Mouse (Mus musculus) heart, postnatal 0 days (tissue): ENCODE results near the gene Itga8.

Experiments
- CTCF ChIP-seq: IDR thresholded peaks from 2 replicates; pipeline ENCODE4 v1.5.1; 2016; ENCODE audit warnings: antibody characterized with exemption, control low read depth, low read depth
- EP300 ChIP-seq: IDR thresholded peaks from 2 replicates; pipeline ENCODE4 v1.6.1; 2016; ENCODE audit warnings: antibody characterized with exemption, low read depth

DNA sequence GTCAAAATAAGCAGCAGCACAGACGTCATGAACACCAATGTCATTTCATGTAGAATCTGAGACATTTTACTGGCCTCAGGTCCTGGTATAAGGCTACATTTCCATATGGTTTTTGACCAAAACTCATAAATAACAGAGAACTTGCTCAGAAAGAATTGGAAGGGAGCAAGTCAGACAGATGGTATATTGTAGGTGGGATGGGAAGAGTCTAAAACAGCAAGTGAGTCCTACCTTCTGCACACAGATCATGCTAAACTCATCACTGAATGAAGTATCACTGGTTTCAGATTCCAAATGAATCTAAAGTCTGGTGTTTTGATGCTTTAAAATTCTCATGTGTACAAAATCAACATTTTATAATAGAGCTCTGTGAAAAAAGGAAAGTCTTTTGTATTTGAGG is 198.5 kb downstream of the Itga8 start:
- TF ChIP-seq EP300 = no peak
- no peak for TF ChIP-seq CTCF
